Mouse (Mus musculus): ENCODE measurements at regions not wholly inside any gene's neighbourhood (a gene's known extent, or its start where the extent isn't known, plus 50 kb on each side); places are given as distances from the start of the nearest gene placed in this dataset.

DNA sequence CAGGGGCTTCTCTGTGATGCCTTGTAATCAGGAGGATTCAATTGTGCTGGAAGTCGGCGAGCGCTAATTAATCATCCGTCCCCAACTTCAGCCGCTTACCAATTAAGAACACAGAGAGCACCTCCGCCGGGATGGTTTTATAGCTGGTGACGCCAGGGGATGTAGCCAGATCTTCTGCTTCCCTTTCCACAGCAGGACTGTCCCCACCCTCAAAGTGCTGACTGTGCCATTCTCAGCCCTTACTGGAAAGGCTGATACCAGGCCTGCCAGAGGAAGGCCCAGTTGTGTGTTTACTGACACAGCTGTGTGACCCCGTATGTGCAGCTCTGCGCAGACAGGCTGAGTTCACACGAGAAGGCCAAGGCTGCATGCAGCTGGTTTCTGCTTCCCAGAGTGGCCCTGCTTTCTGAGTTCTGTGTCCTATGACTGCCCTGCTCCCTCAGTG is 59.9 kb upstream of the Bend4 start:
- no peak for DNase-seq (ENCODE audit: low read depth)

DNA sequence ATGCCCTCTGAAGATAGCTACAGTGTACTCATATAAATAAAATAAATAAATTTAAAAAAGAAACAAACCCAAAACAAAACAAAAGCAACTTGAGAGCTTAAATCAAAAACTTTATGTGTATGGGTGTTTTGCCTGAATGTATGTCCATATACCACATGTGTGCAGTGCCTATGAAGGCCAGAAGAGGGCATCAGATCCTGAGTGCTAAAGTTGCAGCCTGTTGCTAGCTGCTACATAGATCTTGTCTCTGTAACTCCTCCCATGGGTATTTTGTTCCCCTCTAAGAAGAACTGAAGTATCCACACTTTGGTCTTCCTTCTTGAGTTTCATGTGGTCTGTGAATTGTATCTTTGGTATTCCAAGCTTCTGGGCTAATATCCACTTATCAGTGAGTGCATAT is 62.6 kb upstream of the Bend4 start:
- DNase-seq (ENCODE audit: low read depth): peak; percentile 5

DNA sequence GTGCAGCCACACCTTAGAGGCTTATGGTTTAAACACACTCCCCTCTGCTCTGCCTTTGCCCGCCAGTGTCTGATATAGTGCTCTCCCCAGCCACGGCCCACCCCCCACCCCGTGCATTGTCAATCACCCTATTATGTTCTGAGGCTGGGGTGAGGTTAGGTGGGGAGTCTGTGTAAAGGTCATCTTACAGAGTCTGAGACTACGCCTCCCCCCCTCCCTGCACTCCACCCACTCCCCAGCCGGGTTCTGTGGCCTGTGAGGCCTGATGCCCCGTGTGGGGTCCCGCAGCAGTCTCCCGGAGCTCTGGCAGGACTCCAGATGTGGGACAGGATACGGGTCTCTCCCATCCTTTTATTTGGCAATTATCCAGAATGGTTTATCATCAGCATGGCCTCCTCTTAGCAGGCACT is 64.8 kb upstream of the Bend4 start:
- no peak for DNase-seq (ENCODE audit: low read depth)

DNA sequence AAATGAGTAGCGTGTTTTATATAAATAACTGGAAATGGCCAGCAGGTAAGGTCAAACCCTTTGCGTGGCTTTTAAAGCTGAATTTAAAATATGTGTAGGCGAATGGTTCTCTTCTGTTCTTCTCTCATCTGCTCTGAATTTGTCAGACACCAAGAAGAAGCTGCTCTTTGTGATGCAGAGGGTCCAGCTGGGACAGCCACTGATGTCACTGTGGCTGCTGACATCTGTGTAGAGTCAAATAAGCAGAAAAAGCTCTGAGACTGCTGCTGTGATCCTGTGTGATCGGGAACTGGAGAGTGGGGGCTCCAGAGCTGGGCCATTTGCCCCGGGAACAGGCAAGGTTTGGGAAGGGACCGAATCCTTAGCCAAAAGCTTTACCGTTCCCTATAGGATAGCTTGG is 68.6 kb upstream of the Bend4 start:
- DNase-seq (ENCODE audit: low read depth): no peak

DNA sequence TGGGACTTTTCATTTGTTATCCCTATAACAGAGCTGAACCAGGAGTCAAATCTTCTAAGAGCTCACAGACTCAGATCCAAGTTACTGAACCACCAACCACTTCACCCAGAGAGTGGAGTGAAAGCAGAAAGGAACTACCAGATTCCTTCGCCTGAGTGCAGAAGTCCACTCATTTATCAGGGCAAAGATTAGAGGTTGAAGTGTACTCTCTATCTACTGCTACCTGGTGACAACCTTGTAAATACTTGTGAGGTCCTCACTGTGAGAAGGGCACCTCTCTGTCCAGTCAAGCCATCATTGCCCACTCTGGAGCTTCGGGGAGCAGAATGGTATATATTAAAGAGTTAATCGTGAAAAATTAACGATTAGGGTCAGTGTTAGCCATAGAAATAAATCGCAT is 87.4 kb upstream of the Shisa3 start:
- no peak for DNase-seq (ENCODE audit: low read depth)

DNA sequence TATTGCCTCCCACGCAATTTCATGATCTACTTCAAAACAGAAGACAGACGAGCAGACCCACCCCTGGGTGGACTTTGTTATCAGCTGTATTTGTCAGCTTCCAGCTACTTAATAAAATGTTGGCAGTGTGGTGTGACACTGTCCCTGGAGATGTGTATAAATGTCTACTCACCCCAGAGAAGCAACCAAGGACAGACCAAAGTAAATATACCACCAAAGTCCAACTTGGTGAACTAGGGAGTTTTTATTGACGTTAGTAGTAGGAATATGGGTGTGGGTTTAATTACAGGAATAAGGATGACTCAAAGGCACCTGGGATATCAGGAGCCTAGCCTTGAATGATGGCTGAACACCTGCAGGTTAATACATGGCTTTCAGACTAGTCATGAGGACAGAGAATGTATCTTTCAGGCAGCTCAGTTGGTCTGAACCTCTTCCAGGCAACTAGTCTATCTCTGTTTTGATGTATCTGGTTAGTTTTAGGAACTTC is 86.2 kb upstream of the Shisa3 start:
- no peak for DNase-seq (ENCODE audit: low read depth)

DNA sequence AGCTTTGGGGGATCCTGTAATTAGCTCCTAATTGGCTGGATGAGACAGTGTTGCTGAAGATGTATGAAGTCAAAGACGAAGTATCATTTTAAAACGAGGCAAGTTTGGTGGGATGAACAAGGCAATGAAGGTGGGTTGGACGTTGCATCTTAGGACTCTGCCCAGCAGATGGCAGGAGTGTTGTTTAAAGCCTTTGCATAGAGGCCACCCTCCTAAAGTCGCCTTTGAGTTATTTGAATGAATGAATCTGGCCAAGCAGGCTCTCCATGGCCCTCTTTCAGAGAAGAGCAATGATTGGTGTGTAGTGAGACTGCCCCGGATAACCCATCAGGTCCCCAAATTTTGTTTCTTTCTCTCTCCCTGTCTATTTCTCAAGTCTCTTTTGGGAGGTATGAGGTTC is 77.5 kb upstream of the Shisa3 start:
- peak; percentile 16 for DNase-seq (ENCODE audit: low read depth)

DNA sequence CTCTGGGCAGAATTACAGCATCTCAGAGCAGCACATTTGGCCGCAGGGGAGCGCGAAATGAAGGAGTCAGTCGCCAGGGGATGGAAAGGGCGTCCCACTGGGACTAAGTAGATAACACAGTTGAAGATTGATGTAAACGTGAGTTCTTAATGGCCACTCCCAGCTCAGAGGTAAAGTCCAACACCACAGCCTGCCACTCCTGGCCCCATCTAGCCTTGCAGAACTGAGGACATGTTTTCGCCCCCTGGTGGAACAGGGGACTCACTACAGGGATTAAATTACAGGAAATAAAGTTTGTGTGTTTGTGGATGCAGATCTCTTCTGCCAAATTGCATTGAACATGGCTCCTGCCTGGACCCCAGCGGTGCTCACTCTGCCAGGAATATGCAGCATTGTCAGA is 76.7 kb upstream of the Shisa3 start:
- DNase-seq (ENCODE audit: low read depth): peak; percentile 34

DNA sequence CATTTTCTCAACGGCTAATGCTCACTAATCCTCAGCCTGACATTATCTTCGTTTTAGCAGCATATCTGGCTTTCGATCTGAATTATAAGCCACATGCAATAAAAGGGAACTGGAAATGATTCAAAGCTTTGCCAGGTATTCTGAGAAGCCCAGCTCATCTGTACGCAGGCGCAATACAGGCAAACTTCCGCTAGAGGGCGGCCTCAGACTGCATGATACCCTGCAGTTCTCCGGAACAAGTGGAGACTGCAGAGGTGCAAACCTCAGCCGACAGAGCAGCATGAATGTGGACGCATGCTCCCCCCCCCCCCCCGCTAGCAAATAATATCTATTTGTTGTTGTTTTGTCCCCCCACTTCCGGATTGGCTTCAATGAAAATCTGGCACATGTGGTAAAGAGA is 75.3 kb upstream of the Shisa3 start:
- peak; percentile 85 for DNase-seq (ENCODE audit: low read depth)

DNA sequence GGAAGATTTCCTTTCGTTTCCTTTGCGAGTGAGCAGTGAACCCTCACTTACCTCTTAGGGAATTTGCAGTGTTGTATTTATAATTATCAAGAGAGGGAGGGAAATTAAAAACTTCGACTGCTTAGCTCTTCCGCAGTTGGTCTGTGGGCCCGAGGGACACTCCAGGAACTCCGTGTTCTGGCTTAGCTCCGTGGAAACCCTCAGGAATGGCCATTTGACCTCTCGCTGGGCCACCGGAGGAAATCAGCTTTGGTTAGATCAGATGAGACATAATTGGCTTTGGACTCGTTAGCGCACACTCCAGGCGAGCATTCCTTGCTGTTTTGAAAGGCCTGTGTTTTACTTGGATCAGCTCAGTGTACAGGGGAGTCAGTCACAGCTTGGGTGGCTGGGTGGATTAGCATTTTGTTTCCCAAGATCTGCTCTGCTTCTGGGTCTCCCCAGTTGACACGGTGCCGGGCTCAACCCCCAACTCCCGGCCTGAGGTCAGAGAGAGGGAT is 74.9 kb upstream of the Shisa3 start:
- DNase-seq (ENCODE audit: low read depth): peak; percentile 32

DNA sequence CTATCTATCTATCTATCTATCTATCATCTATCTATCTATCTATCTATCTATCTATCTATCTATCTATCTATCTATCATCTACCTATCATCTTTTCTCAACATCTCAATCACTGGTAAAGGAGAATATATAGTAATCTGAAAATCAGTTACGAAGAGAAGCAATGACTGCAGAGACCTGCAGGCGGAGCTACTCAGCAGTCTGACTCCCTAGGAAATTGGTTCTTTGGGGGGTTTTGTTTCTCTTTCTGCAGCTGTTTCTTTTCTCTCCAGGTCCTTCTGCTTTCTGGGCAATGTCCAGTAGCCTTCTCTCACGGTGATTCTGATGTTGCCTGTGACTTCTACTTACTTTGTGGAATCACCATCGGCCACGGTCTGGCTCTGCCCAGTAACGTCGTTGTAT is 73.6 kb upstream of the Shisa3 start:
- DNase-seq (ENCODE audit: low read depth): no peak

DNA sequence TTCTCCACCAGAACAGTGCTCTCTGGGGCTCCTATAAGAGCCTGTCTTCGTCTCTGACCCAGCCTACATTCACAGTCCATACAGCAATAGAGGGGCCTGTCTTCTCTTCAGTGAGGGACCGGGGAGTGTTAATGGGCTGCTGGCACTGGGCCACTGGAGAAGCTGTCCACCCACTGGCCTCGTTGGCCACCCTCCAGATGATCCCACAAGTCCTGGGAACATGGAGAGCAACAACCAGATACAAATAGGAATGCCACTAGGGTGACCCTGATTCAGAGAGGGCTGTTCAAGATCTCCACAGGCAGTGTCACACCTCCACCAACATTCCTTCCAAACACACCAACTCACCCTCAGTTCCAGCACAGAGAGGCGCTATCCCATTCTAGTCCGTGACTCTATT is 69.7 kb upstream of the Shisa3 start:
- DNase-seq (ENCODE audit: low read depth): no peak

DNA sequence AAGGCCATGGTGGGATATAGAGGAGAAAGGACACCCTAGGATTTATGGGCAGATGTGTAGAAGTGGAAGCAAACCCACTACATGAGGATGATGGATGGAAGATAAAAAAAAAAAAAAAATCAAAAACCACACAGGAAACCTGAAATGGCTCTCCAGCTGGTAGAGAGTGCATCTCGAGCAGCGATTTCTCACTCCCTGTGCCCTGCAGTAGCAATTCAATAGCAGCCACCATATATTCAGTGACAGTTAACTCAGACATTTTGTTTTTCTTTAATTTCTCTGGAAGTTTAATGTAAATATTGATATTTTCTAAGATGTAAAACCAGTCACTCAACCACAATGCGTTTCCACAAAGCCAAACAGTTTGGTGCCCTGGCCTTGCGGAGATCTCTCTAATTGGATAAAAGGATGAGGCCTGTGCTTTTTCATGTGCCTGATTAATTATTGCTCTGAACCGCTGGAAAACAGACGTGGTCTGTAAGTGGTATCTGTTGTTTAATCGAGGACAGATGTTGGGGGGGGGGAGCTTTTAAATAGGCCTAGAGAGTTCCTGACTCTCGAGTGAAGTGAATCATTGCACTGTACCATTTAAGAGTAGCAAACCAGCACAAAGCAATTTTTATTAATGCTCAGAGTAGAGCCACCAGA is 68.0 kb upstream of the Shisa3 start:
- DNase-seq (ENCODE audit: low read depth): no peak

DNA sequence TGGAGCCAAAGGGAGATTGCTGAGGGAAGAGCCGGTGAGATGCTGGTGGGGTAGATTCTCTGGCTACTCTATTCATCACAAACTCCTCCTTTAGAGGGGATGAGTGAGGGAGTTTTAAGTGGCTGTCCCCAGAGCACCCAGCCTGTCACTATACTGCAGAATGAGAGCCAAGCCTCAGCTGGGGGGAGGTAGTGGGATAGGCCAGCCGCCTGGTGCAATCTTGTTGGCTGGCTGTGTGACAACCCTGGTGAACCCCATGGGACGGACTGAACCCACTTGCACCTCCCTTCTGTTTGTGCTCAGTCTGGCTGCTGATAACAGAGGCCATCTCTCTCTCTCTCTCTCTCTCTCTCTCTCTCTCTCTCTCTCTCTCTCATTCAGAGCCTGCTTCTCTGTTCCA is 65.8 kb upstream of the Shisa3 start:
- no peak for DNase-seq (ENCODE audit: low read depth)

DNA sequence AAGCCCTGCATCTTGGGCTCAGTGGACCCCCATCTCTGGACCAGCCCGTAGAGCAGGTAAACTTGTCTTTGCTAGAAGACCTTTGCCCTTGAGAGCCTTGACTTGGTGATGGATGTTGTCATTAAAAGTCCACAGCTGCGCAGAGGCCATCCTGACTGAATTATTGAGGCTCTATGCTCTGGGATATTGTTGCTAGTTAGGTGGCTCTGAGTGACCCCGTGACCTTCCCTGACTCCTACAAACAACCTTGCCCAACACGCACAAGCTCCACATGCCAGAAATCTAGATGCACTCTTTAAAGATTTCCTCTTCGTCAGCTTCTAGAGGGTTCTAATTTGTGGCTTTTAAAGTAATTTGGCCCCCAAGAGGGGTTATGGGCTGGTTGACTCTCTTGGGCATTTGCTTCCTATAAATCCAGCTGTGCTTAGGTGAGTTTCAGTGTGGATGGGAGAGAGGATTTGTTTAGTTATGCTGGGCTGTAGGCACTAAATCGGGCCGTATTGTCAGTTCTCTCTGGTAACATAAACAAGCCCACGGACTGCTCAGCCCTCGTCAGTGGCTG is 63.6 kb upstream of the Shisa3 start:
- no peak for DNase-seq (ENCODE audit: low read depth)

DNA sequence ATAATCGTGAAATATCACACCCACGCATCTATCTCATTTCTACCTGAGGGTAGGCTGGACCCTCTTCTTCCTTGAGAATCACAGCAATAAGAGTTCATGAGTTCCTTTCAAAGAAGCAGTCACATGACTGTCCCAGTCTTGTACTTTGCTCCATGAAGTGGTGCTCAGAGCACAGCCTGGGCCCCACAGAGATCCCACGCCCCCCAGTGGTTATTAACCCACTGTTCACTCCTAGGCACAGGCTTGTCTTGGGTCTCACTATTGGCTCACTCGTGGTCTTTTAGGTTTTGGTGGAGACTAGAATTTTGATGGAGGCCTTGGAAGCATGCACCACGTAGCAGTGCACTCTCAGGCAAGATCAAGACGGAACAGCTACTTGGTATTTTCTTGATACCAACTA is 57.4 kb upstream of the Shisa3 start:
- DNase-seq (ENCODE audit: low read depth): no peak

DNA sequence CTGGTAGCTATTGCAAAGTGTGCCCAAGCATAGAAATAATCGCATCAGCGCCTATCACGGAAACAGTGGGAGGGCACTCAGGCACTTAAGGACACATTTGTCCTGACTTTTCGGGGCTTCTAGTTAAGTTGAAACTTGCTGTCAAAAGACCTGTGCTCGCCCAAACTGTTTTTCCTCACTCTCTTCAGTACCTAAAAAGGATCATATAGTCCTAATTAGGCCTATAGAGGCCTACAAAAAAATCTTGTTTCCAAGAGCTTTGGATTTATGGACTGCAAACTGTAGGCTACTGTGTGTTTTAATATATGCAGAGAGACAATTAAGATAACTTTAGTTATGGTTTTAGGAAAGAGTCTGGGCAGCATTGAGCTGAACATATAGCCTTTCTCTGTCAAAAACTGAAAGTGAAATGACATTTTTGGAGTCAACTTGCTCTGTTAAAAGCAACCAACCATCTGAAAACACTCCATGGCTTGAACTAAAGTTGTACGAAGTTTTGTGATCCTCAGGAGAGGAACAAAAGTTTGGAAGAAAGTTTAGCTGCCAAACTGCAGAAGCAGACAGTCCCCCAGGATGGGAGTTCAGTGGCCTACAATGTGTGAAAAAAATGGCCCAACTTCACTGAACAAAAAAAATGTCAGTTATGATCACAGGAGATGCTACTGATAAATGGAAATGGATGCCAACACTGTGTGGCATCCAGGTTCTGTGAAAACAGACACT is 55.9 kb upstream of the Shisa3 start:
- DNase-seq (ENCODE audit: low read depth): no peak

DNA sequence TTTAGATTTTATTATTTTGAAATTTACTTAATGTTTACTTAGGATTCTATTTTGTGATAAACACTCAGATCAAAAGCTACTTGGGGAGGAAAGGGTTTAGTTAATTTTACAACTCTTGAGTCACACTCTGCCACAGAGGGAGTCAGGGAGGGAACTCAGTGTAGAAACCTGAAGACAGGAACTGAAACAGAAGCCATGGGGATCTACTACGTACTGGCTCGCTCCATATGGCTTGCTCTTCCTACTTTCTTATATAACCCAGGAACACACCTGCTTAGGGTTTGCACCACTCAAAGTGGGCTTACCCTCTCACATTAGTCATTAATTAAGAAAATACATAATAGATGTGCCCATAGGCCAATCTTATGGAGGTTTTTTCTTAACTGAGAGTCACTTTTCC is 54.8 kb upstream of the Shisa3 start:
- no peak for DNase-seq (ENCODE audit: low read depth)

Data from NIH3T3 (cell line).